Mouse (Mus musculus): ENCODE data around the gene F11r. TPM values are rescaled to one million over a fixed set of nuclear protein-coding genes. Genes with fewer than 3 reads are reported as not detected.

Gene F11r
- polyA plus RNA-seq, 1 experiment from 2014 or later = 74.7 TPM

- WGBS = 89% methylated on average over 21 of the region's 22 CpGs
- Histone ChIP-seq H3K27ac (replicated peaks in 1 of 2; ENCODE audit: control insufficient read depth in 1 of 2, insufficient read depth in 1 of 2, low read depth in 2 of 2, low read length in 2 of 2) (no peak overlapping the region), H3K36me3 (ENCODE audit: control insufficient read depth, insufficient read depth, low read length) (peaks cover 38% of the 10 kb centered on the region)
Observed at GRCm38 (mm10) chr1:171460551-171461503, 23.5 kb downstream of the F11r start.

GRCm38 (mm10) chr1:171463133-171463532, 25.8 kb downstream of the F11r start:
- ATAC-seq (ENCODE audit: insufficient number of reproducible peaks, insufficient read depth, low FRiP score, low read depth) = no peak

More at GRCm38 (mm10) chr1:171460551-171461503, 23.5 kb downstream of the F11r start:
- no peak for ATAC-seq (ENCODE audit: insufficient number of reproducible peaks, insufficient read depth, low FRiP score, low read depth)
- Histone ChIP-seq H3K4me2 (ENCODE audit: low read length) (no peak overlapping the region), H3K4me1 (ENCODE audit: control insufficient read depth in 2 of 2, insufficient read depth in 2 of 2, low read length in 2 of 2) (peaks cover 4 to 14% of the 10 kb centered on the region in 2 experiments; a peak in 3 of 4 replicates), H3K9me3 (ENCODE audit: control insufficient read depth, low read length) (no peaks in the 10 kb centered on the region), H3K9ac (ENCODE audit: low read length) (no peak overlapping the region), H3K4me3 (ENCODE audit: control insufficient read depth in 1 of 2, insufficient read depth in 1 of 2, low read depth in 1 of 2, low read length in 2 of 2) (no peak overlapping the region), H3K27me3 (ENCODE audit: control insufficient read depth, insufficient read depth, low read length) (no peaks in the 10 kb centered on the region)

GRCm38 (mm10) chr1:171465749-171466412, 28.5 kb downstream of the F11r start:
- 87% methylated on average over 5 of the region's 5 CpGs for WGBS
- Histone ChIP-seq H3K4me2 (ENCODE audit: low read length) (no peak overlapping the region), H3K36me3 (ENCODE audit: control insufficient read depth, insufficient read depth, low read length) (peaks cover 33% of the 10 kb centered on the region), H3K27me3 (ENCODE audit: control insufficient read depth, insufficient read depth, low read length) (no peaks in the 10 kb centered on the region), H3K4me1 (ENCODE audit: control insufficient read depth in 2 of 2, insufficient read depth in 2 of 2, low read length in 2 of 2) (peaks cover 6 to 10% of the 10 kb centered on the region in 2 experiments), H3K27ac (replicated peaks in 1 of 2; ENCODE audit: control insufficient read depth in 1 of 2, insufficient read depth in 1 of 2, low read depth in 2 of 2, low read length in 2 of 2) (no peak overlapping the region), H3K4me3 (ENCODE audit: control insufficient read depth in 1 of 2, insufficient read depth in 1 of 2, low read depth in 1 of 2, low read length in 2 of 2) (no peak overlapping the region), H3K9me3 (ENCODE audit: control insufficient read depth, low read length) (no peaks in the 10 kb centered on the region), H3K9ac (ENCODE audit: low read length) (no peak overlapping the region)
- no peak for ATAC-seq (ENCODE audit: insufficient number of reproducible peaks, insufficient read depth, low FRiP score, low read depth)

More at GRCm38 (mm10) chr1:171463133-171463532, 25.8 kb downstream of the F11r start:
- Histone ChIP-seq H3K36me3 (ENCODE audit: control insufficient read depth, insufficient read depth, low read length) (peaks cover 38% of the 10 kb centered on the region), H3K4me1 (ENCODE audit: control insufficient read depth in 2 of 2, insufficient read depth in 2 of 2, low read length in 2 of 2) (peaks cover 4 to 14% of the 10 kb centered on the region in 2 experiments; a peak in 3 of 4 replicates), H3K27ac (replicated peaks in 1 of 2; ENCODE audit: control insufficient read depth in 1 of 2, insufficient read depth in 1 of 2, low read depth in 2 of 2, low read length in 2 of 2) (no peak overlapping the region), H3K4me2 (ENCODE audit: low read length) (no peak overlapping the region), H3K27me3 (ENCODE audit: control insufficient read depth, insufficient read depth, low read length) (no peaks in the 10 kb centered on the region), H3K4me3 (ENCODE audit: control insufficient read depth in 1 of 2, insufficient read depth in 1 of 2, low read depth in 1 of 2, low read length in 2 of 2) (no peak overlapping the region), H3K9me3 (ENCODE audit: control insufficient read depth, low read length) (no peaks in the 10 kb centered on the region), H3K9ac (ENCODE audit: low read length) (no peak overlapping the region)
- whole genome bisulfite sequencing = 89% methylated on average over 3 of the region's 3 CpGs

GRCm38 (mm10) chr1:171466565-171466964, 29.2 kb downstream of the F11r start:
- H3K4me1 ChIP-seq (ENCODE audit: control insufficient read depth in 2 of 2, insufficient read depth in 2 of 2, low read length in 2 of 2) = peaks cover 9 to 10% of the 10 kb centered on the region in 2 experiments
- no peak overlapping the region for H3K9ac ChIP-seq (ENCODE audit: low read length)
- 73% methylated on average over 4 of the region's 4 CpGs for WGBS
- no peak overlapping the region for H3K27ac ChIP-seq (replicated peaks in 1 of 2; ENCODE audit: control insufficient read depth in 1 of 2, insufficient read depth in 1 of 2, low read depth in 2 of 2, low read length in 2 of 2)
- no peak for ATAC-seq (ENCODE audit: insufficient number of reproducible peaks, insufficient read depth, low FRiP score, low read depth)
- H3K4me2 ChIP-seq (ENCODE audit: low read length) = no peak overlapping the region
- no peaks in the 10 kb centered on the region for H3K27me3 ChIP-seq (ENCODE audit: control insufficient read depth, insufficient read depth, low read length)
- no peaks in the 10 kb centered on the region for H3K9me3 ChIP-seq (ENCODE audit: control insufficient read depth, low read length)
- peaks cover 26% of the 10 kb centered on the region for H3K36me3 ChIP-seq (ENCODE audit: control insufficient read depth, insufficient read depth, low read length)
- no peak overlapping the region for H3K4me3 ChIP-seq (ENCODE audit: control insufficient read depth in 1 of 2, insufficient read depth in 1 of 2, low read depth in 1 of 2, low read length in 2 of 2)

- peak overlapping the region; percentile 27; the same call in 1 of the 2 replicates for H3K9ac ChIP-seq (ENCODE audit: low read length)
- peak overlapping the region; percentile 65 to 67 for H3K27ac ChIP-seq (replicated peaks in 1 of 2; ENCODE audit: control insufficient read depth in 1 of 2, insufficient read depth in 1 of 2, low read depth in 2 of 2, low read length in 2 of 2)
- WGBS = 50% methylated on average over 3 of the region's 3 CpGs
- H3K9me3 ChIP-seq (ENCODE audit: control insufficient read depth, low read length) = no peaks in the 10 kb centered on the region
- H3K4me3 ChIP-seq (ENCODE audit: control insufficient read depth in 1 of 2, insufficient read depth in 1 of 2, low read depth in 1 of 2, low read length in 2 of 2) = no peak overlapping the region
- no peaks in the 10 kb centered on the region for H3K36me3 ChIP-seq (ENCODE audit: control insufficient read depth, insufficient read depth, low read length)
- H3K4me1 ChIP-seq (ENCODE audit: control insufficient read depth in 2 of 2, insufficient read depth in 2 of 2, low read length in 2 of 2) = peaks cover 9 to 10% of the 10 kb centered on the region in 2 experiments
- no peak for ATAC-seq (ENCODE audit: insufficient number of reproducible peaks, insufficient read depth, low FRiP score, low read depth)
- peak overlapping the region; percentile 53 for H3K4me2 ChIP-seq (ENCODE audit: low read length)
- H3K27me3 ChIP-seq (ENCODE audit: control insufficient read depth, insufficient read depth, low read length) = no peaks in the 10 kb centered on the region
Observed at GRCm38 (mm10) chr1:171469678-171470077, 32.3 kb downstream of the F11r start.

- Histone ChIP-seq H3K27me3 (ENCODE audit: control insufficient read depth, insufficient read depth, low read length) (no peaks in the 10 kb centered on the region), H3K4me3 (ENCODE audit: control insufficient read depth in 1 of 2, insufficient read depth in 1 of 2, low read depth in 1 of 2, low read length in 2 of 2) (no peak overlapping the region), H3K9me3 (ENCODE audit: control insufficient read depth, low read length) (no peaks in the 10 kb centered on the region), H3K4me2 (ENCODE audit: low read length) (peak overlapping the region; percentile 53), H3K36me3 (ENCODE audit: control insufficient read depth, insufficient read depth, low read length) (no peaks in the 10 kb centered on the region), H3K9ac (ENCODE audit: low read length) (no peak overlapping the region), H3K27ac (replicated peaks in 1 of 2; ENCODE audit: control insufficient read depth in 1 of 2, insufficient read depth in 1 of 2, low read depth in 2 of 2, low read length in 2 of 2) (peak overlapping the region; percentile 39 to 65; a peak in 2 of 4 replicates), H3K4me1 (ENCODE audit: control insufficient read depth in 2 of 2, insufficient read depth in 2 of 2, low read length in 2 of 2) (peaks cover 9 to 10% of the 10 kb centered on the region in 2 experiments)
- 30% methylated on average over 7 of the region's 7 CpGs for WGBS
- no peak for ATAC-seq (ENCODE audit: insufficient number of reproducible peaks, insufficient read depth, low FRiP score, low read depth)
Observed at GRCm38 (mm10) chr1:171470371-171470871, 33.1 kb downstream of the F11r start.

- H3K27ac ChIP-seq (replicated peaks in 1 of 2; ENCODE audit: control insufficient read depth in 1 of 2, insufficient read depth in 1 of 2, low read depth in 2 of 2, low read length in 2 of 2) = no peak overlapping the region
- WGBS = 49% methylated on average over 5 of the region's 5 CpGs
- no peak overlapping the region for H3K4me2 ChIP-seq (ENCODE audit: low read length)
- peaks cover 9 to 10% of the 10 kb centered on the region in 2 experiments for H3K4me1 ChIP-seq (ENCODE audit: control insufficient read depth in 2 of 2, insufficient read depth in 2 of 2, low read length in 2 of 2)
- H3K4me3 ChIP-seq (ENCODE audit: control insufficient read depth in 1 of 2, insufficient read depth in 1 of 2, low read depth in 1 of 2, low read length in 2 of 2) = no peak overlapping the region
- H3K36me3 ChIP-seq (ENCODE audit: control insufficient read depth, insufficient read depth, low read length) = no peaks in the 10 kb centered on the region
- H3K9ac ChIP-seq (ENCODE audit: low read length) = no peak overlapping the region
- no peak for ATAC-seq (ENCODE audit: insufficient number of reproducible peaks, insufficient read depth, low FRiP score, low read depth)
- no peaks in the 10 kb centered on the region for H3K27me3 ChIP-seq (ENCODE audit: control insufficient read depth, insufficient read depth, low read length)
- H3K9me3 ChIP-seq (ENCODE audit: control insufficient read depth, low read length) = no peaks in the 10 kb centered on the region
Observed at GRCm38 (mm10) chr1:171470896-171471295, 33.6 kb downstream of the F11r start.

All from heart, embryonic 14.5 days (tissue).